Mouse (Mus musculus) right cerebral cortex, postnatal 10 days (tissue): ENCODE measurements around the gene Gm44511.
A peak's percentile ranks its signal among the peaks of the same experiment; 100 is the strongest.
"Not testable (repeated sequence)": the region's sequence is repeated elsewhere in the genome, so short reads cannot be mapped to it uniquely, and the experiment has no call there.

ENCODE experiments used
- DNase-seq, 2 experiments: peaks; one replicate each; pipeline ENCODE4 v3.0.0; 2021; ENCODE audit warnings: low spot score in 2 of 2

The Gm44511 gene

DNA sequence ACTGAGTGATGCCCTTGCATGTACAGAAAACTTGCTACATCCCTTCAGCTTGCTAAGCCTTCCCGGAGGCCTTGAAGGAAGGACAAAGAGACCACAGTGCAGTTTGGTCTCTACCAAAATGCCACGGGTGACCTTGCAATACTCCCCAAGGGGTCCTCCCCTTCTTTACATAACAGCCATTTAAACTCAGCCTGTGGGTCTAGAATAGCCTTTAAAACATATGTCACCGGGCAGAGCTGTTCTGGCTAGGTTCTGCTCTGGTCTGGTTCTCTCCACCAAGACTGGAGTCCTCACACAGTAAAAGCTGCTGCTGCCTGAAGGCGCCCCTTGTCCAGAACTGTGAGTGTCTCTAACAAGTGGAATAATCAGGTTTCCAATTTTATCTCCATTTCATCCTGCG, 25.4 kb downstream of the Gm44511 start:
- not testable (repeated sequence) for DNase-seq

DNA sequence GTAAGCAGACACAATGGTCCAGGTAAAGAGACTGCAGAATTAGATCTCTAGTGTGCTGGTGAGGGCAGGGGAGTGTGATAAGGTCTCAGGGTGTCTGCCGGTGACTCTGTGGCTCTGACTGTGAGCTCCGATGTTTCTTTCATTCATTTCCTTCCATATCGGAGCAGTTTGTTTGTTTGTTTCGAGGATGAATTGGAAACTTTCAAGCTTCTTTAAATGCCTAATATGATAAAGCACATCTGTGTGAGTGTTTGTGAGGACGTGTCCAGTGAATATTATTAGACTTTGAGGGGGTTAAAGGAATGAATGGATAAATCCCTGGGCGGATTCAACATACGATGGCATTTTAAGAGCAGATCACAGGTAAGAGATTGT, 26.2 kb downstream of the Gm44511 start:
- no peak for DNase-seq

DNA sequence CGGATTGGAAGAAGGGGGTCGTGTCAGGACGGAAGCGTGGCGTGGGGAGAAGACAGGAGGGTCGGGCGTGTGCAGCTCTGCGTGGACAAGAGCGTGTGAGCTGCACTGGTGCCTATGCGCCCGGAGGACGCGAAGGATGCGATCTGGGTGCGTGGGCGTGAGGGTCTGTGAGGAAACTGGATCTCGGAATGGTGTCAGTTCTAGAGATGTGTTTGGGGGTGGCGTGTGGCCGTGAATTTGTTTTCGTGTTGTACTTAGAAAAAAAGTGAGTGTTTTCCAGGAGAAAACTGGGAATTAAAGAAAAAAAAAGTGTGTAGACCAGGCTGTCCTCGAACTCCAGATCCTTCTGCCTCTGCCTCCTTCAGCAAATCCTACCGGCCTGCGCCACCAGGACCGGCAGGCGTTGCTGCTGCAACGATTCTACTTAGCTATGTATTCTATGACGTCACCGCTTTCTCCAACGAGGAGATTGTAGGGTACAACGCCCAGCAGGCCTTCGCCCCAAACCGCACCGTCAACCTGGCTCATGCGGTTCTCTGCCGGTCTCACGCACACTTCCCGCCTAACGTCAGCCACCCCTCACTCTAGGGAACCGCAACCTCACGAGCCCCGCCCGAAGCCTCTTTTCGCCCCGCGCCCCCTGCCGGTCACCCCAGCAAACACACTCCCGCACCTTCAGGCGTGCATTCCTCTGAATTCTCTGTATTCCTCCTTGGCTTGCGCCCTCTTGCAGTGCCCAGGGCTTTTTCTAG, 26.8 kb downstream of the Gm44511 start:
- DNase-seq: peak; percentile 87 to 91

DNA sequence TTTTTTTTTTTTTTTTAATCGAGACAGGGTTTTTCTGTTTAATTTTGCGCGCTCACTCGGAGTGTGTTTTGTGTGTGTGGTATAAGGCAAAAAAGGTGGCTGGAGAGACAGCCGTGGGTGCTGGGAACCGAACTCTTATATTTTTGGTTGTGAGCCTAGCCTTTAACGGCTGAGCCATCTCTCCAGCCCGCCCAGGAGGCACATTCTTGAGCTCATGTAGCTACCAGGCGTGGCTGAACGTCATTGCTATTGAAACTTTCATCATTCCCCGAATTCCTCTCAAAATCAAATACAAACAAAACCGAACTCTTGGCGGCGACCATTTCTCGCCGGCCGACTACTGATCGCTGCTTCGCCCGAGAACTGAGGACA, 27.4 kb downstream of the Gm44511 start:
- peak; percentile 77 to 78 for DNase-seq

DNA sequence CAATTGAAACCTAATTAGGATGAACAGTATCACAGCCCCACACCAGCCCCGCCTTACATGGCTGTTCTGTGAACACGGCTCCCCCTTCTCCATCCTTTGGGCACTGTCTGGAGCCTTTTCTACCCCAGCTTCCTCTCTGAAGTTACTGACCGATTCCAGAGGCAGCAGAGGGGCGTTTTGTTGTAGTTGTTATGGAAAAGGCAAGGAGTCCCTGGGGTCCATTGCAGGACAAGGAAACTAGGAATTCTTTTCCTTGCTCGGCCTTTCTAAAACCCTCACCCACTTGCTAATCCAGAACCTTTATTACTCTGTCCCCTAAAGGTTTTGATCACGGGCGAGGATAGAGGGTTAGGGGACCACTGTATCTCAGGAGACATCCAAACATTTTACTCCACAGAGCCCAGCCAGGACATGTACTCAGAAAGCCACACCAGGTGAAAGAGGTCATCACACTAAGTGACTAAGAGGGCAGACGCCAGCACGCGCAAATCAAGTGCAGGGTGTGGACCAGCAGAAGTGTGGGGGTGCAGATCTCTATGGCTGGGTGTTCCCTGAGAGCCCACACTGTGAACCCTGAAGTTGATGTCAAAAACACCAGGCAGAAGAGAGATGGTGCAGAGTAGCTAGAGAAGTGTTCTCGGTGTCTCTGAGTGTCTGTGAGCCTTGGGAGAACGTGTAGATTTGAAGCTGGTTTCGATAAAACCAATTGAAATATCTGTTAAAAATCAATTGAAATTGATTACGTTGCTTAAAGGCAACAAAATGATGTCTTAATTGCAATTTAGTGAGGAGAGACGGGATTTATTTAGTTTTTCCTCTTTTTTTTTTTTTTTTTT, 28.0 kb downstream of the Gm44511 start:
- peak; percentile 34 to 40 for DNase-seq

DNA sequence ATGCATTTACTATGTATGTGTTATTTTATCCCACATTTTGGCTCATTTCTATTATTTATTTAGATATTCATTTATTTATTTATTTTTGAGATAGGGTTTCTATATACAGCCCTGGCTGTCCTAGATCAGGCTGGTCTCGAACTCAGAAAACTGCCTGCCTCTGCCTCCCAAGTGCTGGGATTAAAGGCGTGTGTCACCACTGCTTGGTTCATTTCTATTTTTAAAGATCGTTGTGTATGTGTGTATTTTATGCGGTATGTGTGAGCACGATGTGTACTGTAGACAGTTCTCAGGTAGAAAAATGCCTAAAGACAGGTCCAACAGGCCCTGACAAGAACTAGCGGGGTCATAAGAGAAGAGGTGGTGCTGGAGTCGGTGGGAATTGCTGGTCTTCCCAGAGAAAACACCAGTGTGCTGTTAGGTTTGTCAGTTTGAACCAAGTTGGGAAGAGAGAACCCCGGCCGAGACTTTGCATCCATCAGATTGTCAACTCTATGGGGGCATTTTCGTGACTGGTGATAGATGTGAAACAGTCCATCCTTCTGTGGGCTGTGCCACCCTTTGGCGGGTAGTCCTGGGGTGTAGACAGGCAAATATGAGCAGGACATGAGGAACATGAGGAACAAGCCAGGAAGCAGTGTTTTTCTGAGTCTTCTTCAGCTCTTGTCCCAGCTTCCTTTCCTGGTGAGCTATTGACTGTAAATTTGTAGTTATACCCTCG, 28.8 kb downstream of the Gm44511 start:
- no peak for DNase-seq

DNA sequence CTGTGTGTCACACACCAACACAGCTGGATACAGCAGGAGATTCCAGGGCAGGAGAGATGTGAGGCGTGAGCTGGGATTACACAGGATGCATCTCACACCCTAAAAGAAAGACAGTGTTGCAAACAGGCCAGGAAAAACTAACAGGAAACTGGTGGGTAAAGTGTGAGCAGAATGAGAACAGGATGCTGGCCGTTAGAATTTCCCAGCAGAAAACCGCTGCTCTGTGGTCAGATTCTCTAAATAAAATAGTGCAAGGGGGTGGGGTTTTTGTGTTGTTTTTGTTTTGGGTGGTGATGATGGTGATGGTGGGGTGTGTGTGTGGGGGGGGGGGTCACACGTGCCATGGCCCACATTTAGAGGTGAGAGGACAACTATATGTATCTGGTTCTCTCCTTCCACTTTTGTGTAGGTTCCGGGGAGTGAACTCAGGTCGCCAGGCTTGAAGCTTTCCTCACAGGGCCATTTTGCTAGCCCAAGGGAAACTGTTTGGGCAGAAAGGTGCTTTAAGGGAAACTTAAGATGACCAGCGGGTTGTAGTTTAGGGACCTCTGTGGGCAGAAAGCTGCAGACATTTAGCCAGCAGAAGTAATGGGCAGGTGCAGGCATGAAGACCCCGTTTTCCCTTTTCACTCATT, 29.7 kb downstream of the Gm44511 start:
- no peak for DNase-seq

DNA sequence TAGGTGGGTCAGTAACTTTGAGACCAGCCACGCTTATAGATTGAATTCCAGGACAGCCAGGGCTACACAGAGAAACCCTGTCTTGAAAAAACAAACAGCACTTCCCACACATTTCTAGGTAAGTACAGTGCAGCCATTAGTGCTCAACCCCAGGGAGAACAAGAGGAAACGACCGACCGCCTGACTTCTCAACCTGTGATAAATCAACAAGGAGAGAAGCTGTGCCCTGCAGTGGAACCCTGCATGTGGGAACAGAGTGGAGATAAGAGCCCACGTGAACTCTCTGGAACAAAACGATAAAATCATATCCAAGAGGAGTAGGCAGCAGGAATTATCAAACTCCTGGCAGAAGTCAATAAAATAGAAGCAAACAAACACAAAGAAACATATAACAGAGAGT, 32.4 kb downstream of the Gm44511 start:
- no peak for DNase-seq

DNA sequence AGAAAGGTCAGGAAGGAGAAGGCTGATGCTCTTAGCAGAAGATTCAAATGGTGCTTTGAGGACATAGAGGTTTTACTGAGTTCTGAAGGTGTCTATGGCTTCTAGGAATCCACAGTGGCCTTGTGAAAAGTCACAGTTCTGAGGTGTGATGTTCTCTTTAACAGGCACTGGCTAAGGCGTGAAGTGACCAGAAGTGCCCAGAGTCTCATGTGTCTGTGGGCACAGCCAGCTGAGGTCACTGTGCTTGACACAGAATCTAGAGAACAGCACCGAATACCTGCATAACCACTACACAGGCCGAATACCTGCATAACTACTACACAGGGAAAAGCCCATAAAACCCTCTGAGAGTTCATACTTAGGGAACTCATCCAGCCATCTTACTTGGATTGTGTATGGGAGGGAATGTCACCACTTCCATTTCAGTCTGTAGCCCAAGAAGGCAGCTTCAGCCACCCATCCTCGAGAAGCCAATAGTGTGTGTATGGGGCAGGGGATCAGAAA, 35.6 kb downstream of the Gm44511 start:
- DNase-seq: not testable (repeated sequence)

DNA sequence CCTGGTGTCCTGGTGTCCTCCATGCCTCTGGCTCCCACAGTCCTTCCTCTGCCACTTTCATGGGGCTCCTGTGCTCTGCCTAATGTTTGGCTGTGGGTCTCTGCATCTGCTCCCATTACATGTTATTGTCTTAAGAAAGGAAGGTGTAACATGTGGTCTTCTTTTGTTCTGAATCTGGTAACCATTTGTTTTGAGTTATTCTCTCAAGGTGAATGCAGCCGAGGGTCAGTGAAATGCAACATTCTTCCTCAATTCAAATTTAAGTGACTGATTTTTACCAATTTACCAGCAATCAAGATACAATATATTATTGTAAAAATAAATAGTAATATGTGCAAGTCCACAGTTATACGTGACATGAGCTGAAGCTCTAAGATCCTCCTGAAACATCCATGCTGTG, 37.0 kb downstream of the Gm44511 start, which contains the start of gene Klrb1c:
TSS of gene Klrb1c (minus strand) at position 101 of the 400 bp plus-strand sequence.
- DNase-seq: no peak

DNA sequence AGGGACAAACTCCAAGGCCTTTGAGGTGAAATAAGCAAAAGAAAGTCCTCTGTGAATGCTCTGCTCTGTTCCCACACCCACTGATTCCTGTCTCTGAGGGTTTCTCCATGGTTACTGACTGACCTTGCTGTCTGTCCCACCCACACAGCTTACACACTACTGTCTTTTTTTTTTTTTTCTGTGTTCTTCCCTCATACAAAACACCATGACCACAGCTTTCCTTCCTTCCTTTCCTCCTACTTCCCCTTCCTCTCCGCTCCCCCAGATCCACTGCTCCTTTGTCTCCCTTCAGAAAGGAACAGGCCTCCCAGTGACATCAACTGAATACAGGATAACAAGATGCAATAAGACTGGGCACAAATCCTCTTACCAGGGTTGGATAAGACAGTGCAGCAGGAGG, 37.6 kb downstream of the Gm44511 start:
- no peak for DNase-seq

DNA sequence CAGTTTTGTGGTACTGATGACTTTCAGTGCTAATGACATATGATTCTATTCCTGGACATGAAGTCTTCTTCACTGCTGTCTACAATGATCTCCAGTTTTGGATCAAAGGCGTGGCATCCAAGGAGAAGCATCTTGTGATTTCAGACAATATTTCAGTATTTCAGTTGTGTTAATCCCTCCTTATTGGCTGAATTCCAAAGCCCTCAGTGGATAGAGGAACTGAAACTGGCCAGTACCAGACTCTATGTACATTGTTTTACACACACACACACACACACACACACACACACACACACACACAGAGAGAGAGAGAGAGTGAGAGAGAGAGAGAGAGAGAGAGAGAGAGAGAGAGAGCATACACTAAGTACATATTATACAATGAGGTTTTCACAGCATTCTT, 39.7 kb downstream of the Gm44511 start:
- DNase-seq: not testable (repeated sequence)

DNA sequence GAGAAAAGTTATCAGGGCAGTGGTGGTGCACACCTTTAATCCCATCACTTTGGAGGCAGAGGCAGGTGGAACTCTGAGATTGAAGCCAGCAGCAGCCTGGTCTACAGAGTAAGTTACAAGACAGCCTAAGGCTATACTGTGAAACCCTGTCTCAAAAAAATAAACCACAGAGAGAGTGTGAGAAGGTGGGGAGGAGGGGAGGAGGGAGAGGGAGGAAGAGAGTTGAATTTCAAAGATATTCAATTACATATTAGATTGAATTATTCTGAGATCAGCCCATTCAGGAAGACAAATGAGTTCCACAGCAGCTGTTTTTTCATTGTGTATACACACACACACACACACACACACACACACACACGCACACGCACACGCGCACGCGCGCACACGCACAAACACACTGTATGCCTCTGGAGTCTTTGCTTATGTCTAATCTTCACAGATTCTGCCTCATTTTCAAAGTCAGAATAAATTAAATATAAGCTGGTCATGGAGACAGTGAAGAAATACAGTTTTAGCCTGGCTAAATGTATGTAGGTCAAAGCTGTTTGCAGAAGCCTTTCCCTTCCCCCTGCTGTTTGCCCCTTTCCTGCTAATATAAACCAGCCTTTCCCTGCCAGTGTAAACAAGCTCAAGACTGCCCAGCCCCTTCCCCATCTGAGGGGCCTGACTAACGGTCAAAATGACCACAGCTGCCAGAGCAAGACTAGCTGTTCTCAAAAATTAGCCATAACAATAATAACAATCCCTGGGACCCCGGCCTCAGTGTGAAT, 56.4 kb downstream of the Gm44511 start:
- no peak for DNase-seq

DNA sequence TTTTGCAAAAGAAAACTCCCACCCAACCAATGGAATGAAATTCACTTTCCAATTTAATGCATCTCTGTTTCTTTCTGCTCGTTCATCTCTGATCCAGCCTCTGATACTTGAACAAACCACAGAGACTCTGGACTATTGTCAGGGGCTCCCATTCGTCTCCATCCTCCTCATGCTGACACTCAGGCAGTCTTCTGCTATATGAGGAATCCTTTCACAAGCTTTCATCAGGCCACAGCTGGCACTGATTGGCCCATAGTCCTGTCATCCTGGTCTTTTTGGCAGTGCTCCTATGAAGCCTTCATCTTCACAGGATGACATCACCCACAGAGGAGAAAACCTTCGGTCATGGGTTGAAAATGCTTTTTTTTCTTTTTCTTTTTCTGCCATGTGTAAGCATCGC, 58.1 kb downstream of the Gm44511 start:
- no peak for DNase-seq

DNA sequence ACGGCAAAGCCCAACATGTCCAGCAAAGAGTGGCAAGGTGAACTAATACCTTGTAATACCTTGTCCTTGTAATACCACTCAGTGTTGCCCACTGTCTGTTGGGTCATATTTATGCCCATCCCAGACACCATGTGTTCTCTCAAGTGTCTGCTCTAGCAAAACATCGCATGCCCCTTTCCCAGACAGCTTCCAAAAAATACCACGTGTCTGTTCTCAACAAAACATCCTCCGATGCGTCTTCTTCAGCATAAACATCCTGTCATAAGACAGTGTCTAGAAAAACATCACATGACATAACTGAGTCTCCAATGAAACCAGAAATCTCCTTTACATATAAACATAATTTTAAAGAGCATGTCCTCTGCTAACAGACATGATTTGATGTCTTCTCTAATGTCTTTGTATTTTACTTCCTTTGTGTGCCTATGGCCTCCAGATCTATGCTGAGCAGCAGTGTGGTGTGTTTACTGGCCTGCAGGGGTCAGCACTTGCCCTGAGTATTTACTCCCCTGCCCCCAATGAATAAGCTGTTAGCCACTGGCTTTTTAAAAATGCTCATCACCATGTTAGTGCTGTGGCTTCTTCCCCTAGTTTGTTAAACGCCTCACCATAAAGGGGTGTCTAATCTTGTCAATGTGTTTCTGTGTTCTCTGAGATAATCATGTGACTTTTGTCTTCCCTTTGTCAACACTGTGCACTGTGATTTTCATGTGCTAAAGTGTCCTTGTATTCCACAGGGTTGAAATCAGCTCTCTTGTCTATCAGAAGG, 59.4 kb downstream of the Gm44511 start:
- peak; percentile 48 to 53 for DNase-seq

DNA sequence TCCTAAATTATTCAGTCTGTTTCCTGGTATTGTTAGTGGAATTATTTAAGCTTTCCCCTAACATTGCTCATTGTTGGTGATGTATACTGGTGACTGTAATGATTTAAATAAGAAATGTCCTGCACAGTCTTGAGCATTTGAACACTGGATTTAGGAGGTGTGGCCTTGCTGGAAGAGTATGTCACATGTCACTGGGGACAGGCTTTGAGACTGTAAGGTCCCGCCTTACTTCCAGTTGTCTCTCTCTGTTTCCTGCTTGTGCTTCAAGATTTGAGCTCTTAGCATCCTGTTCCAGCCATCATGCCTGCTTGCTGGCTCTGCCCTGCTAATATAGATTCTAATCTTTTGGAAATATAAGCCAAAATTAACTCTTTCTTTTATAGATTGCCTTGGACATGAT, 60.9 kb downstream of the Gm44511 start:
- DNase-seq: no peak

DNA sequence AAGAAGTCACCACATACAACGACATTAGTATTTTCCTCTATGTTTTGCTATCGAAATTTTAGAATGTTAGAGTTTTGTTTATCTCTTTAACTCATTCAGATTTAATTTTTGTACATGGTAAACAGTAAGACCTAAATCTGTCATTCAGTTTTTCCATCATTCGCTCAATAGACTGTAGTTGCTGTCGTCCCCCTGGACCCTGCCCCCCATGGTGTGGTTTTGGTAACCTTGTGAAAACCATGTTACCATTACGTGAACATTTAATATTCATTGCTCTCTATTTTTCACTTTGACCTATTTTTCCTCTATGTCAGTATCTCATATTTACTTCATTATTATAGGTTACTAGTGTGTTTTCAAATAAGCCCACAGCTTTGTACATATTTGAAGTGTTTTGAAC, 61.5 kb downstream of the Gm44511 start:
- no peak for DNase-seq

DNA sequence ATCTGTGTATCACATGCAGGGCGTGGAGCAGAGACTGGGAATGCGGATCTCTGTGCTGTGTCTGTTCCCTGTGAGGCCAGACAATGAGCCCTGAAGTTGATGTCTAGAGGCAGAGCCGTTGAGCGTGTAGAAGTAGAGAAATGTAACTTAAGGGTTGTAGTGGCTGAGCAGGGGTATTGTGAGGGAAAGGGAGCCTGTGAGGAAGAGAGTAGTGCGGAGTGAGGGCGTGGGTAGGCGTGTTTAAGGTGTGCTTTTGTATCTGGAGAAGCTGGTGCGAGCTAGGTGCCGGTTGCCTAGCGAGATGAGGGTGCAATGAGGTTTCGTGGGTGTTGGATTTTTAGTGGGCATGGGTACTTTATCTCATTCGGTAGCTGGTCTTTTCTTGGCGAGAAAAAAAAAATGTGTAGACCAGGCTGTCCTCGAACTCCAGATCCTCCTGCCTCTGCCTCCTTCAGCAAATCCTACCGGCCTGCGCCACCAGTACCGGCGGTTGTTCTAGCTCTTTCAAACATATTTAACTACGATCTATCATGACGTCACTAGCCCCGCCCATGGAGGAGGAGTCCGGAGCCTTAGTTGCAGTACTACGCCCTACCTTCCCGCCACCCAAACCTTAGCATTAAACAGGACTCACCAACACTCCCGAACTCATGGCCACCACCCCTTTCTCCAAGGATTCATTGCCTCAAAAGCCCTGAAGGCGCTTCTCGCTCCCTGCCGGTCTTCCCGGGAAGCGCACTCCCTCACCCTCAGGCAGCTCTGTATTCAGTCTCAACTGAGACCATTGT, 62.2 kb downstream of the Gm44511 start:
- DNase-seq: peak; percentile 97 to 99

DNA sequence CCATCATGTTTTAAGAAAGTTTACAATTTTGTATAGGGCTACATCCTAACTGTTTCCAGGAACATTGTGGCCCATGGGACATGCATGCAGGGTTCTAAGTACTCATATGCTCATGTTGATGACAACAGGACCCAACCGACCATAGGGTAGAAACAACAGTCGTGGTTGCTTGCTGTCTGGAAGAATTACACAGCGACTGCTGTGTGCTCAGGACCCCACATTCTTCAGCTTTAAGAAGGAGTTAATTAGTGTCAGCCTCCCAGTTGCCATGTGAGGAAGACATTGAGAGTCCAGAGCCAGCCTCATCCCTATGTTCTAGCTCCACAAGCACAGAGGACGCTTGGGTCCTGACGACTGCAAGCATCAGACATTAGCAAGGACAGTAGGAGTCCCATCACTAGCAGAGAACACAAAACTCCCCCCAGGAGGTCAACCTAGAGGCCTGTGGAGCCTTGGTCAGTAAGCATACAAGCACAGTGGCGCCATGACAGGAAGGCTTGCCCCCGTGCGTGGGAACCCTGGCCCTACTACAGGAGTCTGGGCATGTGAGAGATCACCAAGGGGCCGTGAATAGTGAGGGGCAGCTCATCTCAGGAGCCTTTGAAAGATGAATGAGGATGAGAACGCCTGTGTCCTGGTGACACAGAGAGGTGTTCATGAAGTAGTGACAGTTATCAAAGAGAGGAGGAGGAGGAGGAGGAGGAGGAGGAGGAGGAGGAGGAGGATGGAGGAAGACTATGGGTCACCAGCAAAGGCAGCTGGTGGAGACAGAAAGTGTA, 63.0 kb downstream of the Gm44511 start:
- not testable (repeated sequence) for DNase-seq
